Mouse (Mus musculus) heart, postnatal 4 days (tissue): ENCODE measurements around the gene Ovol2. TPM values are rescaled to one million over a fixed set of nuclear protein-coding genes. Genes with fewer than 3 reads are reported as not detected.
A peak's percentile ranks its signal among the peaks of the same experiment; 100 is the strongest.
"Not testable (repeated sequence)": the region's sequence is repeated elsewhere in the genome, so short reads cannot be mapped to it uniquely, and the experiment has no call there.

Source experiments
- DNase-seq: peaks from one replicate; pipeline ENCODE4 v3.0.0; 2021
- total RNA-seq, 2 experiments: library from RNA; stranded (reverse); gene quantifications; 2 replicates each; pipeline ENCODE4 v1.2.3; 2021

Gene Ovol2
- total RNA-seq, result not detected

- DNase-seq, result peak; percentile 14
Observed at GRCm38 (mm10) chr2:144331401-144332302, at the start of gene Ovol2. Ovol2 (minus strand) TSS chr2:144332146.

- no peak for DNase-seq
Observed at GRCm38 (mm10) chr2:144381741-144382140, 49.8 kb upstream of the Ovol2 start.

- DNase-seq, result no peak
Observed at GRCm38 (mm10) chr2:144381293-144381692, 49.3 kb upstream of the Ovol2 start.

- DNase-seq, result no peak
Observed at GRCm38 (mm10) chr2:144375063-144375703, 43.2 kb upstream of the Ovol2 start.

GRCm38 (mm10) chr2:144373063-144373462, 41.1 kb upstream of the Ovol2 start:
- DNase-seq, result no peak

GRCm38 (mm10) chr2:144371566-144371965, 39.6 kb upstream of the Ovol2 start:
- DNase-seq, result no peak

GRCm38 (mm10) chr2:144369511-144369910, 37.6 kb upstream of the Ovol2 start:
- no peak for DNase-seq

GRCm38 (mm10) chr2:144369020-144369421, 37.1 kb upstream of the Ovol2 start:
- no peak for DNase-seq

- peak; percentile 97 for DNase-seq
Observed at GRCm38 (mm10) chr2:144368400-144369019, 36.6 kb upstream of the Ovol2 start, which contains the start of the genes Kat14 and Pet117. Kat14 (plus strand) TSS chr2:144368983. Pet117 (plus strand) TSS chr2:144368996.

GRCm38 (mm10) chr2:144352843-144353242, 20.9 kb upstream of the Ovol2 start:
- no peak for DNase-seq

- DNase-seq, result no peak
Observed at GRCm38 (mm10) chr2:144348525-144348924, 16.6 kb upstream of the Ovol2 start.

- DNase-seq, result no peak
Observed at GRCm38 (mm10) chr2:144343158-144343557, 11.2 kb upstream of the Ovol2 start.

- DNase-seq, result not testable (repeated sequence)
Observed at GRCm38 (mm10) chr2:144338149-144338548, 6.2 kb upstream of the Ovol2 start.

GRCm38 (mm10) chr2:144337701-144338100, 5.8 kb upstream of the Ovol2 start:
- DNase-seq, result no peak

- DNase-seq, result no peak
Observed at GRCm38 (mm10) chr2:144337230-144337629, 5.3 kb upstream of the Ovol2 start.

GRCm38 (mm10) chr2:144333138-144333842, 1.3 kb upstream of the Ovol2 start:
- no peak for DNase-seq

- no peak for DNase-seq
Observed at GRCm38 (mm10) chr2:144332486-144332885, 540 bp upstream of the Ovol2 start.

- DNase-seq, result peak; percentile 23
Observed at GRCm38 (mm10) chr2:144330960-144331371, 980 bp downstream of the Ovol2 start.

GRCm38 (mm10) chr2:144330352-144330959, 1.5 kb downstream of the Ovol2 start:
- DNase-seq, result no peak

- no peak for DNase-seq
Observed at GRCm38 (mm10) chr2:144329937-144330336, 2.0 kb downstream of the Ovol2 start.

- DNase-seq, result no peak
Observed at GRCm38 (mm10) chr2:144329451-144329850, 2.5 kb downstream of the Ovol2 start.

GRCm38 (mm10) chr2:144324218-144324617, 7.7 kb downstream of the Ovol2 start:
- no peak for DNase-seq
